Mouse (Mus musculus) testis, postnatal 14 days (tissue): ENCODE measurements at regions not wholly inside any gene's neighbourhood (a gene's known extent, or its start where the extent isn't known, plus 50 kb on each side); places are given as distances from the start of the nearest gene placed in this dataset.
"Not testable (repeated sequence)": the region's sequence is repeated elsewhere in the genome, so short reads cannot be mapped to it uniquely, and the experiment has no call there.

Experiments used
- DNase-seq: peaks from one replicate; pipeline ENCODE4 v3.0.0; 2021; ENCODE audit warnings: low spot score

DNA sequence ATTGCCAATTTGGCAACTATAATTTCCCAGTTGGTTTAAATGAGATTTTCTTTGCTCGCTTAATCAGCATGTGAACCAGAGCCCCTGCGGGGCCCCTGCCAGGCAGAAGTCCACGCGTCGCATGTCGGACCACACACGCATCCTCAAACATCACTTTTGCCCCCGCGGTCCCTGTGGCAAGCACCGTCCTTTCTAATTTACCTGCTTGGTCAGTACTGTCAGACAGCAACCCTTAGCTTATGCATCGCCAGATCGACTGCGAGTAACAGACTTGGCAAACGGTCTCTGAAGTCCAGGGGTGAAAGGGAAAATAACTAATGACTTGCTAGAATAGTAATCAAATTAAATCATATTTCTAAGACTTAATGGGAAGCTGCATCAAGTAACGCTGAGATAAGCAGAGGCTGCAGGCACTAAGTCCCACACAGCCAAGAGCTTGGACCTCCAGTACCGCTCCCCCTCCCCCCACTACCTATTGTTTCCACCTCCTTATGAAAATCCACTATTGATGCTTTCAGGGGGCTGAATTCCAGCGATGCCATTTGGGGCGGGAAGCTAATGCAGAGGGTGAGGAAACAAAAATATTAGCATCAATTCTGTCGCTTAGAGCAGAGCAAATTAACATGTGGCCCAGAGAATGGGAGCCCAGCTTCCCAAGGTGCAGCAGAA, 142.0 kb upstream of the Cntnap4 start:
- DNase-seq, result no peak

DNA sequence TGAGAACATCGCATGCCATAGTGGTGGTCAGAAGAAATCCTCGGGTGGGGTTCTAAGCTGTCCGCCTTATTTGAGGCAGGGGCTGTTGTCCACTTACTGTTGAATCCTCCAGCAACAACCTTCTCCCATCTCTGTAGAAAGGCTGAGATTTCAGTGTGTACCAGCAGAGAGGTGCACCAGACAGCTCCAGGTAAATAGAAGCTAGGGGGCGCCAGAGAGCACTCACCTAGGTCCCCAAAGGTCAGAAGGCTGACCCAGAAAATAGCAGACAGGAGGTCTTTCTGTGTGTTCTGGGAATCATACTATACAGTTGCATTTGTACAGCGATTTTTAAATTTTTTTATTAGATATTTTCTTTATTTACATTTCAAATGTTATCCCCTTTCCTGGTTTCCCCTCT, 157.9 kb upstream of the Cntnap4 start:
- peak; percentile 54 for DNase-seq

DNA sequence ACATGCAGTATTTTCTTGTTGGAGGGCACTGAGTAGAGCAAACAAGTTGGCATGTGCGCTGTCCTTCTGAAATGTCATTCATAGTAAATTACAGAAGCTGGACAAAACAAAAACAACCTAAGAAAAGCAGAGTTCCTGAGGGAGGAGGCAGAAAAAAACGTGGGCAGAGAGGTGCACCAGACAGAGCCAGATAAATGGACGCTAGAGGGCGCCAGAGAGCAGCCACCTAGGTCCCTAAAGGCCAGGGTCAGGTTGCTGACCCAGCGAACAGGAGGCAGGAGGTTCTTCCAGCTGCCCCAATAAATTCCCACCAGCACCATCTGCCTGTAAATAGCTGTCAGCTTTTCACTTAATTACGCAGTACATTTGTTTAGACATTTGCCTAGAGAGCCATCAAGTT, 158.6 kb upstream of the Cntnap4 start:
- DNase-seq, result peak; percentile 53

DNA sequence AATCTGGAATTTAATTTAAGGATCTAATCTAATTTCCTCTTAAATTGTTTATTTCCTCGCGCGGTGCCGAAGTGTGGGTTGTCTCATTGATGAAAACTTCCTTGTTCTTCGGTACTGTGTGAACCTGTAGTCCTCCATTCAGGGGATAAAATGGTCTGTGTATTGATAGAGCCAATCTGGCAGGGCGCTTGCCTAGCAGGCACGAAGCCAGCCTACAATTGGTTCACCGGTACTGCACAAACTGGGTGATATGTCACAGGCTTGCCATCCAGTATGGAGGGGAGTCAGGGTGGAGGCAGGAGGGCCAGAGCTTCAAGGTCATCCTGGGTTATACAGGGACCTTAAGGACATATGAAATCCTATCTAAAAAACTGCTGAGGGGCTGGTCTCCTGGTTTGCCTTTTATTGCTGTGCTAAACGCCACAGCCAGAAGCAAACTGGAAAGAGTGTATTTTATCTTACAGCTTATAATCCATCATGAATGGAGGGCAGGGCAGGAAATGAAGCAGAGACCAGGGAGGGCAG, 161.6 kb upstream of the Cntnap4 start:
- no peak for DNase-seq

DNA sequence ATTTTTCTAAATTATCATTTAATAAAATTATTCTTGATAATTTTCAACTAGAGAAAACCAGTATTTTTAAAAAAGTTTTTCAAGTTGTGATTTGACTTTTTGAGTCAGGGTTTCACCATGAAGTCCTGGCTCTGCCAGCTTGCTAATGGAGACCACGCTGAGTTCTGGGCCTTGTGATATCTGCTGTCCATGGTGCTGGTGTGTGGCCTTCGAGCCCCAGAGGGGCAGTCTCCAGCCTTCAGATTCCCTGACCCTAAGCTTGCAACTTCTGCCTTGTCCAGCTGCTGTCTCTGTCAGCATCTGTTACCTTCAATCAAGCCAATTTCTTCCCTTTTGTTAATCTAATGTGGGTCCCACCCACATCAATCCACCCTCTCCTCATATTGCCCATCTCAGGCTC, 165.8 kb upstream of the Cntnap4 start:
- no peak for DNase-seq

DNA sequence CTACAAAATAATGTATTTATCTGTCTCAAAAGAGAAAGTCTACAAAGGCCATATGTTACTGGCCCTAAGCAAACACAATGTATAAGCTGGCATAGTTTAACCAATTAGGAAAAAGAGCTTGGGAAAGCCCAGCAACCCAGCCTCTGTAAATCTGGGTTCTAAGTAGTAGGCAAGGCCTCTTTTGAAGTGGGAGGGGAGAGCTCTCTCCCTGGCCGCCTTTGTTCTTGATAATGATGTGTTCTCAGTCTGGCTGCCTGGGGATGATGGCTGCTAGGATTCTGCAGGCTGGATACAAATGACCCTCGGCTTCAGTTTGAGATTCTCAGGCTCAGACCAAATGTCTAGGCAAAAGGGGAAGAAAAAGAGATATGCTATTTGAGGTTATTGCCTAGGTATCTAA, 172.4 kb upstream of the Cntnap4 start:
- DNase-seq, result no peak

DNA sequence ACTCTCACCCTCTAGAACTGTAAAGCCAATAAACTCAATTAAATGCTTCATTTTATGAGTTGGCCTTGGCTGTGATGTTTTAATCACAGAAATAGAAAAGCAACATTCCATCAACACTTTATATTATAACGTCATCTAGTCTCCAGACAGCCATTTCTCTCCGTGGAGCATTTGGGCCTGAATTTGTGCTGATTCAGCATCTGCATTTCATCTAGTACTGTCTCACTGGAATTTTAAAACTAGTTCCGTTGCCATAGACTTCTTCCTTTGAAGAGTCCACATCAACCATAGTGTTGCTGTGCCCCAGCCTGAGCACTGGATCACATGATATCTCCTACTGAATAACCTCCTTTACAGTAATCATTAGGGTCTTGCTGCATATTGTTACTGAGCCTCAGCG, 179.7 kb upstream of the Cntnap4 start:
- DNase-seq, result no peak

DNA sequence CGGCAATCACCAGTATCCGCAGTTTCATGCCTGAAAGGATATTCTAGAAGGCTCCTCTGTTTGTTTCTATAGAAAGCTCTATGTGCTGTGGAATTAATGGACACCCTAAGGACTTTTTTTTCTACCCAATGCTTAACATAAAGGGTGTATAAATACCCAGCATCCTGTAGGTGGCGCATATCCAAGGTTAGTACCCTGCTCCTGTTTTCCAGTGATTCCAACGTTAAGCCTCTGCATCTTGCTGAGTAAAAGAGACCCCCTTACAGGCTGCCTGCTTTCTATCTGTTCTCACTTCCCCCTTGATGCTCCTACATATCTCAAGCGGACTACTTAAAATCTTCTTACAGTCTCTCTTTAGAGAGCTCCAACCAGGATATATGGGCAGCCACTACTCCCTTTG, 221.5 kb upstream of the Cntnap4 start:
- DNase-seq, result no peak

DNA sequence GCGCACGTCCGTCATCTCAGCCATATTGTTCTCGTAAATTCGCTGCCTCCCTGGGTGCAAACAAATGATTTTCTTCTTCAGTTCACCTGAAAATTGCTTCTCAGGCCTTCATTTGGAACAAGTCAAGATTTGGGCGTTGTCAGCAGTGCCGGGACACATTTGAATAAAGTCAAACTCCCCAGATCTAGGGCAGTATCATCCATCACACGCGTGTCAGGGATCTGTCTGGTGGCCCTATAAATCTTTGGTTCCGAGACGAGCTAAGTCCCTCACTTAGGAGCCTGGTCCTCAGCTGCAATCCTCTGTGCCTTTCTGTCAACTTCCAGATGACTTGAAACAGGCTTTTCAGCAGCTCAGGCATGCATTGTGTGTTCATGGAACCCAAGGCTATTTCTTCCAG, 236.7 kb upstream of the Cntnap4 start:
- no peak for DNase-seq

DNA sequence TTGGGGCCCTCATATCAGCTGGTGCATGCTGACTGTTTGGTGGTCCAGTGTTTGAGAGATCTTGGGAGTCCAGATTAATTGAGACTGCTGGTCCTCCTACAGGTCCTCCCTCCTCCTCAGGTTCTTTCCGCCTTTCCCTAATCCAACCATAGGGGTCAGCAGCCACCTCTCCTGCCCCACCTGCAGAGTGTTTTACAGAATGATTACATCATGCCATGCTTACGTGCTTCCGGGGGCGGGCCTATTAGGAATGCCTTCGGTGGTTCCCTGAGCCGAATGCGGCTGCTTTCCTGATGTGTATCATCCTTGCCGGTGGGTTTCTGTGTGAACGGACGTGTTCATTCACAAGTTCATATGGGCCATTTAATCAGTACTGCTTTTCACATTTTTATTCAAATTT, 237.8 kb upstream of the Cntnap4 start:
- DNase-seq, result no peak

DNA sequence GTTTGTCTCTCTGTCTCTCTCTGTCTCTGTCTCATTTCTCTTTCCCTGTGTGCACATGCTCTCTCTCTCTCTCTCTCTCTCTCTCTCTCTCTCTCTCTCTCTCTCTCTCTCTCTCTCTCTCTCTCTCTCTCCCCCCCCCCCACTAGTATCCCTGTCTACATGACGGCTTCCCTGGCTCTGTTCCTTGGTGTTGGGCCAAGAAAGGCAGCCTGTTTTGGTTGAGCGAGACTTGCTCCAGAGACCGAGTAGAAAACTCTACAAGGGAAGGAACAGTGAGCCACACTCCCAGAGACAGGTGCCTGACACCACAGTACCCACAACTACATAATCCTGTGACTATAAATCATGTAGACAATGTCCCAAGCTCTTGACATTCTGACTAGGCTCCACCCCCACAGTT, 260.0 kb upstream of the Cntnap4 start:
- no peak for DNase-seq

DNA sequence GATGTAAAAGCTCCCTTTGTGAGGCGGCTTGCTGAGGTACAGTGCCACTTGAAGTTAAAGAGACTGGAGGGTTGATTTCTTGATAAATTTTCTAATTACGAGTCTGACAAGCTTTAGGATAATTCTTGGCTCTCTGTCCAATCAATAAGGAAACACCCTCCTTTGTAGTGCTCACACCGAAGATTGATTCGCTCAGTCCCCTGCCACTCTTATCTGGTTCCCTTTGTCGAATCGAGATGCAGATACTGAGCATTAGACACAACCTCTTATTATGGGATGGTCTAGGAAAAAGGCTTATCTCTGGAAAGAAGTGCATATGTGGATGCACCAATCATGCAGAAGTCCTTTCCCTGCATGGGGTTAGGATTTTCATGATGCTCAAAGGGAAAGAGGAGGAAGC, 261.5 kb upstream of the Cntnap4 start:
- no peak for DNase-seq

DNA sequence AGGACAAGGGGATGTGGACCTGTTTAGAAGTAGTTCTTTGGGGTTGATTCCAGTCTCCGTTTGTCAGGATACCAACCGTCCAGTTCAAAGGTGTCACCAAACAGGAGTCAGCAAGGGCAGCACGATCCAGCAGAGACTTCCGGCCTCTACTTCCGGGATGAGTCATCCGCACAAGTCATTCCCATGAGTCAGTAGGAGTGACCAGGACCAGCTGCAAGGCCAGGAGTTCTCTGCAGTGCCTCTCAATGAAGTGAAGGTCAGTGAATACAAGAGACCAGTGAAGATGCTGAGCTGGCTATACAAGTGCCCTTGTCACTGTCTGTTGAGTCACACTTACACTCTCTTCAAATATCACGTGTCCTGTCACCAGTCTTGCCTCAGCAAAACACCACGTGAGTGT, 272.8 kb upstream of the Cntnap4 start:
- no peak for DNase-seq

DNA sequence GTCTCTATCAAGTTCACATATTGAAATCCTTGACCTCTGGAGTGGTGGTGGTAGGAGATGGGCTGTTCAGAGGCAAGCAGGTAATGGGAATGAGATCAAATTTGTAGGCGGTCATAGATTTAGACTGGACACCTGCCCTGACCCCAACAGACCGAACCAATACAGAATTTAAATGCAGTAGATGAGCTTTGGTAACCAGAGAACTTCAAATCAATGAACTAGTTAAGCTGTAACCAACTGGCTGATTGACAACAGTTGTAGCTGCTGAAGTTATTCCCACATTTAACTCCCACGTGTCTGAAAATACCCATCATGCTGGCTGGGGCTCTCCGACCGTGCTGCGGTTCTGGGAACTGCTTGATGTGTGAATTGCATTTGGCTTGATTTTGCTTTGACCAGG, 268.5 kb upstream of the Gm6793 start:
- no peak for DNase-seq

DNA sequence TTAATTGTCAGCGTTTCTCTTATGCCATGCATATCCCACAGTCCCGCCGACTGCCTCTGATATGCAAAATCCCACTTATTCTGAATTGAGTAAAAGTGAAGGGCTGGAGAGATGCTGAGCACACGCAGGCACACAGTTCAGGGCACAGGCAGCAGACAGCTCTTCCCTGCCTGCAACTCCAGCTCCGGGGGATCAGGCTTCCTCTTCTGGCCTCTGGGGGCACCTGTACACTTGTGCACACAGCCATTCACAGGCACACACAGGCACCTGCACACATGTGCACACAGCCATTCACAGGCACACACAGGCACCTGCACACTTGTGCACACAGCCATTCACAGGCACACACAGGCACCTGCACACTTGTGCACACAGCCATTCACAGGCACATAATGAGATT, 254.8 kb upstream of the Gm6793 start:
- no peak for DNase-seq

DNA sequence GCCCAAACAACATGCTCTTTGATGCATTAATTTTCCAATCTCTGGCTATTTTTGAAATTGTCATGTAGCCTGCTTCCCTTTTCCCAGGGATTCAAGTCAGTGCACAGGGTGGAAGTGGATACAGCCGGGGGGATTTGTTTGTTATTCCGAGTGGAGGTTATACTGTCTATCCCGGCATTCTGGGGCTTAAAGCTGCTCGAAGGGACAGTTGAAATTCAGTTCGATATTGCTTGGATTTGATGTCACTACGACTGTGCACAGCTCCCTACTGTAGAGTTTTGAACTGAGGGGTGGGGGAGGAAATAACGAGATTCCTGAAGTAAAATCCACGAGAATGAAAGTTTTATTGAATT, 254.4 kb upstream of the Gm6793 start:
- DNase-seq, result no peak

DNA sequence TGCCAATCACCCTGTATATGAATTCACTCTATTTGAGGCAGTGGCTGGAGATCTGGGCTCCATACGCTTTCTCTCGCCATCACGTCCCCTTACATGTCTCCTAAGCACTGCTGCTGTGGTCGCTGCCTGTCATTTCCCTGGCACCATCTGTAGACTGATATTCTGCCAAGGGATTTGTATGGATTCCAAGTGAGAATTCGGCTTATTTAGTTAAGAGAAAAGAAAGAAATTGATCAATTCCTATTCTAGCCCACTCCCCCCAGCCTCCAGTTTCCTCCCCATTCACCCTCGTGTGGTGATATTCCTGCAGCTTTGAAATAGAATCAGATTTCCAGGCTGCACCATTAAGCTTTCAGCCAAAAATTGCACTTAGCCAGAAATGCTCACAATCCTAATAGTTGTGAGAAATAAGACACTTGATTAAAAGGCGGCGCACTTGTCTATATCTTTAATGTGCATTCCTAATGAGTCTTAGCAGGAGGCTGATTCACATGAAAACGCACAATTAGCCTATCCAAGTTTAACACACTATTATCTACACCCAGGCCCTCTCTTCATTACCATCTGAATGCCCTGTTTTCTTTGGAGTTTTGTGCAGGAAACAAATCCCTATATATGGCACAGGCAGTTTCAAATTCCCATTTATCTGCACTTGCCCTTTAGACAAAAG, 253.8 kb upstream of the Gm6793 start:
- DNase-seq, result no peak

DNA sequence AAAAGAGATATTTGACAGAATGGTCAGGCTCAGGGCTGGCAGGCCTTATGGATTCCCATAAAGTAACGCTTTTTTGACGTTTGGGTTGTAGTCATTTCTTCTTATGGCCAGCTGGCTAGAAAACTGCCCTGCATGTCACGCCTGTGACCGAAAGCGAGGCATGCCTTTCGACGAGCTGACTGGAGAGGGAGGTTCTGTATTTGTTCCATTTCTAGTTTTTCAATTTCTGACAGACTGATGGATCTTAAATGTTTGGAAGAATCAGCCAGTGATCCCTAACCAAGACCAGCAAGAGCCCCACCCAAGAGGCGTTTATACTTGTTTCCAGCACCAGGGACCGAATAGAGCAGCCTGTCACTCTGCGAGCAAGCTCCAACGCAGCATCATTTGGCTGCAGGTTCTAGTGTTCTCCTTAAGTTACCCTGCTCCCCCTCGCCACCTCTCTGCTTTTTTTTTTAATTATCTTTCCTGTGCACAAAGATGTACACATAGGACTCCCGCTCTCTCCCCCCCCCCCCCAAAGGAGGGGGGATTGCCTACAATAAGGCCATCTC, 243.2 kb upstream of the Gm6793 start:
- no peak for DNase-seq

DNA sequence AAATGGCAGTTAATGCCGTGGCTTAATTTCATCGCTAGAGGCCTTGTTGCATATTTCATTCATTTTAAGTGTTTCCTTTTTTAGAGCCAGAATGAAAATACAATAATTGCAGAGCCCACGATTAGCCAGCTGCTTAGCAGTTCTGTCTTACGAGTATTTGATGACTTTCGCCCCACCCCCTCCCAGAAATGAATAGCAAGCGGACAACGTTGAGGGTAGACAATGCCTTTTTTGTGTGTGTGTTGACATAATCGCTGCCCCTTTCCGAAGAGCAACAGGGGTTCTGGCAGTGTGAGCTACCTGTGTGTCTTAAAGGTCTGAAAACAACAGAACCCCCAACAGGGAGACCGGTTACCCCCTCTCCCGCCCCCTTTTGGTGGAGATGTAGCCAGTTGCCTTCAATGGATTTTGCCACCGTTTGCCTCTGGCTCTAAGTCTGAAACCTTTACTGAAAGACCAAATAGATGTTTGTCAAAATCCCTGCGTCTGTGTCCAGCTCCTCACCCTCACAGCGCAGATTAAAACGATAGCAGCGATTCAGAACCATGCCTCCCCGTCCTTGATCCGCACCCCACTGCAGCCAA, 242.6 kb upstream of the Gm6793 start:
- DNase-seq, result no peak

DNA sequence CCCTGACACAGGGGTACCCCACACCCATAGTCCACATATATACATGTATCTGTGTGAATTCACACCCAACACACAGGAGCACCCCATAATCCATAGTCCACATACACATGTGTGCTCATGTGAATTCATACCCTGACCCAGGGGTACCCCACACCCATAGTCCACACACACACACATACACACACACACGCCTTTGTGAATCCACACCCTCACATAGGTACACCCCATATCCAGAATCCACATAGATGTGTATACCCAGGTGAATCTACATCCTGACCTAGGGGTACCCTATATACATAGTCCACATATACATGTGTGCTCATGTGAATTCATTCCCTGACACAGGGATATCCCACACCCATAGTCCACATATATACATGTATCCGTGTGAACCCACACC, 231.8 kb upstream of the Gm6793 start:
- not testable (repeated sequence) for DNase-seq

DNA sequence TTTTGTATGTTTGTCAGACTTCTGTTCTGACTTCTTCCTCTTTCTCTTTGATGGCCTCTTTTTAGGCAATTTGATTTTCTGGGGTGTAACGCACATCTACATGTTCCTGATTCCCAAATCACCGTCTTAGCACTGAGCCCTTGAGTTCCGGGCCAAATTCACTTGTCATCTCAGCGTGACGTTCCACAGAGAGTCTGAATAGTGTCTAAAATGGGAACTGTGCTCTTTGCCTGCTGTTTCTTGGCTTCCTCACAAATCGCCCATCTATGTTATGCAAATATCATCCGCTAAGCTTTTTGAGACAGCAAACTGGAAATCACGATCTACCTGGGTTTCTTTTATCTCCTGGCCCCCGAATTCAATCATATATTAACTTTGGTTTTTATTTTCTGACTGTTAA, 223.8 kb upstream of the Gm6793 start:
- no peak for DNase-seq

DNA sequence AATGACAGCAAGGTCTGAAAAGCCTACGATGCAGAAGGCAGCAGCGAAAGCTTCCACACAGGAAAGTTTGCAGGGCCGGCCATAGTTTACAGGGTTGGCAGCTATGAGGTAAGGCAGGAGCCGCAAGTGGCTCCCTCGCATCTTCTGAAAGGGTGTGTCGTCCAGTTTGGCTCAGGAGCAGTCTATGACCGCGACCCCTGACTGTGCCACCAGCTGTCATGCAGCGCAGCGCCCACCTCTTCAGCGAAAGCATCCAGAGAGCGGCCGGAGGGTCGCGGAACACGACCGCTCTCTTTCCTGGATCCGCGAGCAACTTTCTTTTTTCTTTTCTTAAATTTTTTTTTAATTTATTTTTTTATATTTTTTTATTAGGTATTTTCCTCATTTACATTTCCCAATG, 221.9 kb upstream of the Gm6793 start:
- not testable (repeated sequence) for DNase-seq

DNA sequence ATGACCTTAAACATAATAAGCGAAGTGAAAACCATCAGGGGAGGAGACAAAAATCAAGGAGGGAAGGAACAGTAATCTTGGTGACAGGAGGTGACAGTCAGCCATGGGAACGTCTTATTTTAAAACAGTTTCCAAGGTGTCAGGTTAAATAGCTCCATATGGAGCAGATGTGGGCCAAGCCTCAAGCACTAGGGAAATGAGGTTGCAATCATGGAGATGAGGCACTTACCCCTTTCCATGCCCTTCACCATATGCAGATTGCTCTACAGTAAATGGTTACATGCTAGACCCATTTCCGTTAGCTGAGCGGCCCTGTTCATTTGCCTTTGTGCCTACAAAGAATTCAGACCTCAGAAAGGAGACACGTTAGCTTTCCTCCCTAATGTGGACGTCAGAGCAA, 204.8 kb upstream of the Gm6793 start:
- DNase-seq, result no peak
